Mouse (Mus musculus) right cerebral cortex, adult 2 months (tissue): ENCODE measurements around the gene Pwwp2a.

Experiments used
- DNase-seq, 2 experiments: peaks; one replicate each; pipeline ENCODE4 v3.0.0; 2021 to 2022; ENCODE audit warnings: low spot score in 2 of 2

The Pwwp2a gene

GRCm38 (mm10) chr11:43681472-43682414 lies at the start of gene Pwwp2a:
Pwwp2a (plus strand) TSS chr11:43681998.
- peak; percentile 98 to 99 for DNase-seq

DNA sequence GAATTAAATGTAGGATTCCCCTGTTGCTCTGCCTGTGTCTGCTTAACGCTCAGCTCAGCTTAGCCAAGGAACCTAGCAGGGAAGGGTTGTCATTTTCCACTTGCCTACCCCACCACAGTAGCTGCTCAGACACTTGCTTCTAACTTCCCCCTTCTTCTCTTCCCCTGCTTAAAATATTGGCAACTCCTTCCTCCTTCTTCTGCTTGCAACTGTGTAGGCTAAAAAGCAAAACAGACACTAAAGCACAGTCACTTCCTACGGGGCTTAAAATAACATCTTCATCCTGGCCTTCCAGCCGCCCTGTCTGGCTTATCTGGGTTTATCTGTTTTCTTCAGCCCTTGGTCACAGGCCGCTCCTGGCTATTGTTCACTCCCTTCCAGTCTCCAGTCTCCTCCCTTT lies 49.2 kb upstream of the Pwwp2a start:
- peak; percentile 31 to 39 for DNase-seq

- no peak for DNase-seq
Measured at GRCm38 (mm10) chr11:43633165-43633564, 48.6 kb upstream of the Pwwp2a start.

- peak; percentile 51 to 61 for DNase-seq
Measured at GRCm38 (mm10) chr11:43633658-43634401, 48.0 kb upstream of the Pwwp2a start.

DNA sequence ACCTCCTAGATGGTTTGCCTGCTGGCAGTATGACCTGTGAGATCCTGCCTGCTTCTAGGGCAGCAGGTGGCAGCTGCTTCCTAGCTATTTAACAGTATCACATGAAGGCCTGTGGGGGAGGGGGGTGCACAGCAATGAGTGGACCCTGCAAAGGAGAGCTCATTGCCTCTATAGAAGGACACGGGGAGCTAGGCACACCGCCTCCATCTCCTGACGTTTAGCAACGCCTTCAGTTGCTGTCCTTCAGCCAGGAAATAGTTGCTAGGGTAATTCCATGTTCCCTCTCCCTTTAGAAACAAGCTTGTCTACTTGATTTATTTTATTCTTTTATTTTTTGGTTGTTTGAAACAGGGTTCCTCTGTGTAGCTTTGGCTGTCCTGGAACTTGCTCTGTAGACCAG lies 45.0 kb upstream of the Pwwp2a start:
- DNase-seq = peak; percentile 27 to 41

DNA sequence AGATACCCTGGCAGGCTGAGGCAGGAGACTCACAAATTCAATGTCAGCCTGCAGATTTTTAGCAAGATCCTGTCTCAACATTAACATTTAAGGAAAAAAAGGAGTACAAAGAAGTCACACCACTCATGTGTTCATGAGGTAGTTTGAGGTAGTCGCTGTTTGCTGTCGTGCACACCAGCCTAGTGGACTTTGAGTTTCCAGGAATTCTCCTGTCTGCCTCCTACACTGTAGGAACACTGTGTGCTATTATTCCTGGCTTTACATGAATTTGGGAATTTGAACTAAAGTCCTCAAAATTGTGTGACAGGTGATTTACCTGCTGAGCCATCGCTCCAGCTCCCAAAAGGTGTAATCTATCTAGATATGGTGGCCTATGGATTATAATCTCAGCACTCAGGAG lies 43.3 kb upstream of the Pwwp2a start:
- no peak for DNase-seq

DNA sequence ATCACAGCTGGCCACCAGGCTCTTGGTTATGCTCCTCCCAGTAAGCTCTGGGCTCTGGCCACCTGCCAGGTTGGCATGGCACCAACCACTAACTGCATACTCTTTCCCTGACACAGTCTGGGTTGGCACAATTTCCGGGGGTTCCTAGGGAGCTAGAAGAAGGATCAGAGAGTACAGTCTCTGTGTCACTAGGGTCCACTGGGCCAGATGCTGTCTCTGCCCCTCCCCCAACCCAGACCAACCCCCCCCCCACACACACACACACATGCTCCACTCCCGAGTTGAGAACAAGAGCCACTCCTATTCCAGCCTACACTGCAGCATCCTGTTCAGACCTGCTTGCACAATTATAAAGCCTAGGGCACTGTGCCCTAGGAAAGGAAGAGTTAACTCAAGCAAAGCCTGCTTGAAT lies 38.6 kb upstream of the Pwwp2a start:
- DNase-seq = peak; percentile 70 to 73

GRCm38 (mm10) chr11:43645286-43645685 lies 36.5 kb upstream of the Pwwp2a start:
- no peak for DNase-seq

GRCm38 (mm10) chr11:43653051-43653475 lies 28.7 kb upstream of the Pwwp2a start:
- no peak for DNase-seq

DNA sequence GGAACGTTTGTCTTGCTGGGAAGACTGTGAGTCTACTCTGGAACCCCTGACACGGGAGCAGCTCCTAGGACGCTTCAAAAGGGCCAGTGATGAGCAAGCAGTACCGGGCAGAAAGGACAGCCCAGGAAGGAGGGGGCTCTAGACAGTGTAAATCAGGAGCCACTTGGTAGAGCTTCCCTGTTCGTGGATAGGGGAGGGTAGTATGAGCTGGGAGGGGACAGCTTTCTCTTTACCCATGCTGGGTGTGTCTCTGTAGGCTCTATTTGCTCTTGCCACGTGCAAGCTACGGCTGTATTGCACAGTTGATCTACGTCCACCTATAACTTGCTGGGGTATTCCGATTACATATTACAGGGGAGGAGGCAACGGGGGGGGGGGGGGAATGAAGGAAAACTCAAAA lies 25.3 kb upstream of the Pwwp2a start:
- DNase-seq = no peak

- DNase-seq = no peak
Measured at GRCm38 (mm10) chr11:43658010-43658409, 23.8 kb upstream of the Pwwp2a start.

DNA sequence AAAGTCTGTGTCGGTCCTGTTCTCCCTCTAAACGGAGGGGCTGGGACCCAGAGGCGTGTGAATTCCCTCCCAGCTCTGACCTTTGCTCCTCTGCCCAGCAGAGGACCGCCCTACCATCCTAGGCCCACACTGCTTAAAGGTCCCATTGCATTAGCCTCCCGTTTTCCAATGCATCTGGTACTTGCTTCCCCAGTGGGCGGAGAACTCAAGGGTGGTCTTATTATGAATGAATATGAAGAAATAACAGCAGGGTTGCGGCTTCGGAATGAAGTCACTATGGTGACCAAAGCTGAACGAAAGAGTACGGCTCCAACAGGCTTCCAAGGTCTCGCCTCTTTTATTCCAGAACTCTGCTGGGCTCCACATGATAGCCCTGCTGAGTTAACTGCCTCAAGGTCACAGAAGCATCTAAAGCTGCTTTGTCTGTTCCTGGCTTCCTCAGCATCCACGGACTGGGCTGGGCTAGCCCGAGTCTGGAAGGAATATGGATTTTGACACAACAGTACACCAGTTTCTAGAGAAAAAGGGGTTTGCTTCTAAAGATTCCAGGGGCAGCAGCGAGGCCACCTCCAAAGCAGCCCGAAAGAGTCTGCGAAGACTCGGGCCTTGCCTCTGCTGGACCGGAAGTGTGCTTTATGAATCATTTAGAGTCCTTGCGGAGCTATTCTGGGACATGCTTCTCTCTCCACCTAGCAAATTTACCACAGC lies 14.6 kb upstream of the Pwwp2a start:
- peak in 1 of 2 experiments; percentile 11 for DNase-seq

GRCm38 (mm10) chr11:43682415-43683217 lies 818 bp downstream of the Pwwp2a start:
- peak; percentile 55 to 59 for DNase-seq

GRCm38 (mm10) chr11:43688850-43689249 lies 7.1 kb downstream of the Pwwp2a start:
- DNase-seq = no peak

DNA sequence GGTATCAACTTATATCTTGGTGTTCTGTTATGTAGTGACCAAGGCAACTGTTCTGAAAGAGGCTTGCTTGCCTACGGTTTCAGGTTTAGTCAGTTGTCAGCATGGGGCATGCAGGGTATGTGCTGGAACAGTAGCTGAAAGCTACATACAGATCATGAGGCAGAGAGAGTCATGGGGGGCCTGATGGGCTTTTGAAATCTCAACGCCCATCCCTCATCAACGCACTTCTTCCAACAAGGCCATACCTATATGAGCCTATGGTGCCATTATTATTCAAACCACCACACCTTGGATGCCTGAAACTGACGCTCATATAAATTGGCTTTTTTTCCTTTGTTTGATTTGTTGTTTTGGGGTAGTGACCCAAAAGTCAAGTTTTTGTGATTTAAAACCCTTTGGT lies 14.8 kb downstream of the Pwwp2a start:
- DNase-seq = no peak

GRCm38 (mm10) chr11:43698621-43699020 lies 16.8 kb downstream of the Pwwp2a start:
- DNase-seq = no peak

DNA sequence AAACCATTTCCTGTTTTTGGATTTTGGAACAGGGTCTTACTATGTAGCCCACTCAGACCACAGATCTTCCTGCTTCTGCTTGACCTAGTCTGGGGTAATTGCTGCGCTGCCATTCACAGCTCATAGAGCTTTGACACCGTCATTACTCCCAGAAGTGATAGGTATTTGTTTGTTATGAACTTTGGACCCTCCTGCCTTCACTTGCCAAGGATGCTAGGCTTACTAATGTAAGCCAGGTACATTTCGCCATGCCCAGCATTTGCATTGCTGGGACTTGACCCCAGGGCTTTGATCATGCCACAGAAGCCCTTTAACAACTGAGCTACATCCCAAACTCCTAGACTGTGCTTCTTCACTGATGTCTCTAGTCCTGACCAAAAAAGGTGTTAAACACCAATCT lies 18.5 kb downstream of the Pwwp2a start:
- no peak for DNase-seq

GRCm38 (mm10) chr11:43703552-43703951 lies 21.8 kb downstream of the Pwwp2a start:
- DNase-seq = no peak

DNA sequence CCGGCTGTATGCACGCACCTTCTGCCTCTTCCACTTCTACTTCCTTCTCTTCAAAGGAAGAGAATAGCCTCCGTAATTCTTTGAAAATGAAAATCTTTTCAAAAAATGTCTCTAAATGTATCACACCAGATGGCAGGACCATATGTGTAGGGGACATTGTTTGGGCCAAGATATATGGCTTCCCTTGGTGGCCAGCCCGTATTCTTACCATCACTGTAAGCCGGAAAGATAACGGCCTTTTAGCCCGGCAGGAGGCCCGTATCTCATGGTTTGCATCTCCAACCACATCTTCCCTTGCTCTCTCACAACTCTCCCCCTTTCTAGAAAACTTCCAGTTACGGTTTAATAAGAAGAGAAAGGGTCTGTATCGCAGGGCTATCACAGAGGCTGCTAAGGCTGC lies 24.0 kb downstream of the Pwwp2a start:
- DNase-seq = no peak

DNA sequence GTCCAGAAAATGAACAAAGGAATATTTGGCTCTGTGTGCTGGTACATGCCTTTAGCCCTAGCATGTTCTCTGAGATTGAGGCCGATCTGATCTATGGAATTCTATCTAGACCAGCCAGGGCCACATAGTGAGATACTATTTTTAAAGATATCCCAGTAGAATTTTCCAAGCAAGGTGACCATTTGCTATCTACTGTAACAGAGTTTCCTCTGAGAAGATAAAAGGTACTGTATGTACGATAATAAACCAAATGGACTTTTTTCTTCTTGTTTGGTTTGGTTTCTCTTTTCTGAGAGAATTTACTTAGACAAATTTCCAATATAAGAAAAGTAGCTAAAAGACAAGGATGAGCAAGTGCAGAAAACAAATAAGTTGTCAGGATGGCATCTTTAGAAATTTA lies 26.6 kb downstream of the Pwwp2a start:
- DNase-seq = no peak

- DNase-seq = no peak
Measured at GRCm38 (mm10) chr11:43712178-43712577, 30.4 kb downstream of the Pwwp2a start.
